Mouse (Mus musculus) CH12.LX (cell line): ENCODE results near the gene Lmna. TPM values are rescaled to one million over a fixed set of nuclear protein-coding genes. Genes with fewer than 3 reads are reported as not detected.

Source experiments
- DNase-seq: peaks from one replicate; pipeline ENCODE4 v3.0.0-alpha.2; 2013; ENCODE audit errors: extremely low read depth
- H3K27ac ChIP-seq: 2 replicates; pipeline ENCODE4 v1.5.1; 2012; ENCODE audit warnings: low read depth, mild to moderate bottlenecking, control low read depth, moderate library complexity; ENCODE audit not compliant: insufficient read depth
- H3K27me3 ChIP-seq: replicated peaks from 2 replicates; pipeline ENCODE3; 2012; ENCODE audit warnings: inconsistent platforms
- H3K36me3 ChIP-seq, 2 experiments: replicated peaks in 1 of 2; 2 replicates each; pipeline versions ENCODE3 to v1.6.1; 2012; ENCODE audit warnings: inconsistent platforms in 1 of 2, low read length in 1 of 2, mild to moderate bottlenecking in 1 of 2, mixed read lengths in 1 of 2, moderate library complexity in 1 of 2; ENCODE audit not compliant: control insufficient read depth in 1 of 2, insufficient read depth in 1 of 2
- H3K4me1 ChIP-seq, 2 experiments: 2 replicates each; pipeline ENCODE4 v1.6.1; 2012; ENCODE audit warnings: inconsistent platforms in 1 of 2, moderate library complexity in 1 of 2; ENCODE audit not compliant: insufficient read depth in 2 of 2, control insufficient read depth in 1 of 2
- H3K4me2 ChIP-seq: 2 replicates; pipeline ENCODE4 v1.6.1; 2012; ENCODE audit warnings: low read depth, mild to moderate bottlenecking, control low read depth; ENCODE audit not compliant: poor library complexity, insufficient read depth, severe bottlenecking
- H3K4me3 ChIP-seq, 3 experiments: fragments of 150-350 bp in 1 of 3; sonication (generic) in 1 of 3; replicated peaks in 1 of 3; 2 replicates each; pipeline versions ENCODE3 to v1.5.1; 2011 to 2012; ENCODE audit warnings: low read depth in 2 of 3, low read length in 2 of 3, mild to moderate bottlenecking in 2 of 3, moderate library complexity in 2 of 3, control low read depth in 1 of 3, improper control_type of control experiment in 1 of 3, inconsistent platforms in 1 of 3, mixed read lengths in 1 of 3; ENCODE audit not compliant: poor library complexity in 1 of 3
- H3K79me2 ChIP-seq: replicated peaks from 2 replicates; pipeline ENCODE4 v1.6.1; 2012; ENCODE audit warnings: mild to moderate bottlenecking, moderate library complexity; ENCODE audit not compliant: control insufficient read depth, poor library complexity, insufficient read depth, severe bottlenecking; ENCODE audit errors: extremely low read depth
- H3K9ac ChIP-seq: 2 replicates; pipeline ENCODE4 v1.6.1; 2012; ENCODE audit warnings: low read depth, mild to moderate bottlenecking, control low read depth, moderate library complexity; ENCODE audit not compliant: insufficient read depth
- H3K9me3 ChIP-seq: replicated peaks from 2 replicates; pipeline ENCODE3; 2012; ENCODE audit warnings: low read length, inconsistent platforms, mixed read lengths
- CHD1 ChIP-seq: IDR thresholded peaks from 2 replicates; pipeline ENCODE4 v1.6.1; 2012; ENCODE audit warnings: low read depth, low read length, improper control_type of control experiment, inconsistent platforms
- CTCF ChIP-seq, 2 experiments: IDR thresholded peaks in 1 of 2; conservative IDR thresholded peaks in 1 of 2; 2 replicates each; pipeline ENCODE4 v1.5.1; 2011 to 2012; ENCODE audit warnings: low read depth in 2 of 2, low read length in 2 of 2, improper control_type of control experiment in 1 of 2, inconsistent platforms in 1 of 2, mild to moderate bottlenecking in 1 of 2, moderate library complexity in 1 of 2
- ETS1 ChIP-seq: conservative IDR thresholded peaks from 2 replicates; pipeline ENCODE4 v1.6.1; 2012; ENCODE audit warnings: low read depth, mild to moderate bottlenecking, inconsistent platforms, low read length, improper control_type of control experiment, moderate library complexity
- HCFC1 ChIP-seq: IDR thresholded peaks from 2 replicates; pipeline ENCODE4 v1.6.1; 2012; ENCODE audit warnings: low read depth, mild to moderate bottlenecking, inconsistent platforms, low read length, improper control_type of control experiment
- IRF4 ChIP-seq: IDR thresholded peaks from 2 replicates; pipeline ENCODE4 v1.6.1; 2014; ENCODE audit warnings: low read depth, mild to moderate bottlenecking, inconsistent platforms, low read length, improper control_type of control experiment
- JUN ChIP-seq: IDR thresholded peaks from 2 replicates; pipeline ENCODE4 v1.6.1; 2011; ENCODE audit warnings: low read depth, mild to moderate bottlenecking, low read length, improper control_type of control experiment, moderate library complexity; ENCODE audit not compliant: insufficient read depth
- KAT2A ChIP-seq: IDR thresholded peaks from 2 replicates; pipeline ENCODE4 v1.6.1; 2012; ENCODE audit warnings: low read length, improper control_type of control experiment, inconsistent platforms; ENCODE audit not compliant: insufficient replicate concordance
- MAFK ChIP-seq: IDR thresholded peaks from 2 replicates; pipeline ENCODE4 v1.6.1; 2011; ENCODE audit warnings: low read length, improper control_type of control experiment; ENCODE audit not compliant: insufficient replicate concordance
- MAX ChIP-seq: IDR thresholded peaks from 2 replicates; pipeline ENCODE4 v1.6.1; 2011; ENCODE audit warnings: low read length, improper control_type of control experiment
- MYC ChIP-seq: IDR thresholded peaks from 2 replicates; pipeline ENCODE4 v1.6.1; 2011; ENCODE audit warnings: low read depth, mild to moderate bottlenecking, improper control_type of control experiment, low read length
- NELFE ChIP-seq: IDR thresholded peaks from 2 replicates; pipeline ENCODE4 v1.6.1; 2011; ENCODE audit warnings: low read depth, low read length, improper control_type of control experiment
- PAX5 ChIP-seq: IDR thresholded peaks from 2 replicates; pipeline ENCODE4 v1.6.1; 2012; ENCODE audit warnings: low read length, inconsistent platforms, mixed read lengths
- POLR2AphosphoS2 ChIP-seq: IDR thresholded peaks from 2 replicates; pipeline ENCODE4 v1.6.1; 2011; ENCODE audit warnings: low read depth, low read length, improper control_type of control experiment
- RCOR1 ChIP-seq: conservative IDR thresholded peaks from 2 replicates; pipeline ENCODE4 v1.6.1; 2012; ENCODE audit warnings: low read depth, mild to moderate bottlenecking, inconsistent platforms, low read length, improper control_type of control experiment
- SIN3A ChIP-seq: IDR thresholded peaks from 2 replicates; pipeline ENCODE4 v1.6.1; 2012; ENCODE audit warnings: low read length, improper control_type of control experiment, inconsistent platforms
- SMC3 ChIP-seq: IDR thresholded peaks from 2 replicates; pipeline ENCODE4 v1.6.1; 2011; ENCODE audit warnings: low read depth, low read length, improper control_type of control experiment
- TBP ChIP-seq: conservative IDR thresholded peaks from 2 replicates; pipeline ENCODE4 v1.6.1; 2011; ENCODE audit warnings: low read depth, low read length, improper control_type of control experiment
- TCF12 ChIP-seq: IDR thresholded peaks from 2 replicates; pipeline ENCODE4 v1.6.1; 2014; ENCODE audit warnings: low read depth, mild to moderate bottlenecking, inconsistent platforms, low read length, improper control_type of control experiment
- UBTF ChIP-seq: IDR thresholded peaks from 2 replicates; pipeline ENCODE4 v1.6.1; 2012; ENCODE audit warnings: low read depth, mild to moderate bottlenecking, inconsistent platforms, low read length, improper control_type of control experiment, moderate library complexity
- USF1 ChIP-seq: IDR thresholded peaks from 2 replicates; pipeline ENCODE4 v1.6.1; 2014; ENCODE audit warnings: low read depth, mild to moderate bottlenecking, inconsistent platforms, low read length, improper control_type of control experiment
- USF2 ChIP-seq: conservative IDR thresholded peaks from 2 replicates; pipeline ENCODE4 v1.6.1; 2011; ENCODE audit warnings: low read depth, low read length, improper control_type of control experiment
- ZC3H11A ChIP-seq: IDR thresholded peaks from 2 replicates; pipeline ENCODE4 v1.6.1; 2012; ENCODE audit warnings: low read depth, mild to moderate bottlenecking, inconsistent platforms, low read length, improper control_type of control experiment
- ZMIZ1 ChIP-seq: IDR thresholded peaks from 2 replicates; pipeline ENCODE4 v1.6.1; 2012; ENCODE audit warnings: low read depth, mild to moderate bottlenecking, inconsistent platforms, low read length, improper control_type of control experiment
- ZNF384 ChIP-seq: IDR thresholded peaks from 2 replicates; pipeline ENCODE4 v1.6.1; 2012; ENCODE audit warnings: low read depth, low read length, improper control_type of control experiment, inconsistent platforms
- dilution Hi-C: fragments of 300-500 bp; cut with MboI; formaldehyde crosslinking; loops from 2 replicates; pipeline ENCODE4 v1.14.3; 2020; ENCODE audit warnings: low sequenced_read_pairs; ENCODE audit not compliant: extremely low pct_unique_long_range_greater_than_20kb, extremely low pct_ligation_motif_present
- in situ Hi-C: fragments of 300-500 bp; cut with MboI; formaldehyde crosslinking; loops from 3 replicates; pipeline ENCODE4 v1.14.3; 2019; ENCODE audit warnings: low sequenced_read_pairs, low pct_ligation_motif_present, low pct_unique_long_range_greater_than_20kb, mixed read lengths
- polyA plus RNA-seq: library from polyadenylated mRNA; unstranded; fragments of >175 nt; gene quantifications from 2 replicates; pipeline ENCODE4 v1.2.1, GENCODE M21; 2012; ENCODE audit warnings: low read depth; ENCODE audit not compliant: insufficient read length
- total RNA-seq, 2 experiments: library from RNA; depleted of rRNA; stranded (reverse); fragments of 300-350 nt in 1 of 2; fragments of >200 nt in 1 of 2; gene quantifications; 2 replicates each; pipeline ENCODE4 v1.2.3; 2012 to 2014

Gene Lmna
- total and polyA plus RNA-seq, 3 experiments, result 16.1 to 67.7 (median 17.2) TPM

GRCm38 (mm10) chr3:88513546-88514115 lies 3.9 kb upstream of the Lmna start (continued):
- TF ChIP-seq ZNF384 (no peak), KAT2A (no peak), MAFK (peak; percentile 5; the same call in 1 of the 2 replicates), POLR2AphosphoS2 (no peak), CHD1 (no peak), IRF4 (peak; percentile 31; the same call in 1 of the 2 replicates), MYC (no peak), NELFE (no peak), USF1 (no peak), PAX5 (no peak), USF2 (no peak), HCFC1 (no peak; the same call in 1 of the 2 replicates), ZC3H11A (no peak), JUN (no peak), SMC3 (no peak), MAX (peak; percentile 57; the same call in 1 of the 2 replicates), CTCF (conservative IDR thresholded peaks at IDR 0.05 in 1 of 2, IDR thresholded peaks at IDR 0.05 in 1 of 2; ENCODE audit: low read depth in 2 of 2, low read length in 2 of 2) (no peak), TCF12 (peak; percentile 30; the same call in 1 of the 2 replicates), TBP (no peak), ZMIZ1 (no peak), UBTF (0 out of 2 replicates have a peak, but pooled peaks have one; percentile 35)

GRCm38 (mm10) chr3:88512896-88513545 lies 3.3 kb upstream of the Lmna start:
- Histone ChIP-seq H3K4me1 (peaks cover 31 to 72% of the 10 kb centered on the region in 2 experiments), H3K27me3 (peaks cover 10% of the 10 kb centered on the region), H3K36me3 (no peaks in the 10 kb centered on the region), H3K27ac (peak overlapping the region; percentile 86), H3K79me2 (no peaks in the 10 kb centered on the region), H3K9ac (no peak overlapping the region), H3K9me3 (no peaks in the 10 kb centered on the region), H3K4me2 (peak overlapping the region; percentile 77), H3K4me3 (peak overlapping the region in 1 of 3 experiments; percentile 16)
- TF ChIP-seq TCF12 (no peak), JUN (no peak), ETS1 (no peak), MAX (no peak), SIN3A (no peak), RCOR1 (no peak), MAFK (no peak)
- in situ Hi-C loops, result no loop called here
- dilution Hi-C loops, result no loop called here
- no peak for DNase-seq
